Mouse (Mus musculus): ENCODE results near the gene Diras1.

DNA sequence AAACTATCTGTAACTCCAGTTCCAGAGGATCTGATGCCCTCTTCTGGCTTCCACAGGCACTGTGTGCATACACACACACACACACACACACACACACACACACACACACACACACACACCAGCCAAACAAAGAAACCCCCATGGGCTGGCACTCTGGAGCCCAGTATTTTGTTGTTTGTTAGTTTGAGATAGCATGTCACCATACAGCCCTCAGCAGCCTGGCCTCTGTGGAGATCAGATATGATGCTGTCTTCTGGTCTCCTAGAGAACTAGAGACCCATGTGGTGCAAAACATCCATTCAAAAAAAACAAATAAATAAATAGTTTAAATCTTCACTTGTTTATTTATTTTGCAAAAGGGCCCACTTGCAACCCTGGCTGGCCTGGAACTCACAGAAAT lies 2.8 kb upstream of the Diras1 start:
- TF ChIP-seq POLR2A (IDR thresholded peaks at IDR 0.05; ENCODE audit: low read depth, low read length), result no peak
- no peak for TF ChIP-seq CTCF (IDR thresholded peaks at IDR 0.05; ENCODE audit: extremely low read depth, insufficient read length, insufficient replicate concordance, low read depth, low read length)

Measured in small intestine, adult 2 months (tissue).